Mouse (Mus musculus) heart, embryonic 16.5 days (tissue): ENCODE measurements at regions not wholly inside any gene's neighbourhood (a gene's known extent, or its start where the extent isn't known, plus 50 kb on each side); places are given as distances from the start of the nearest gene placed in this dataset.

Source experiments
- ATAC-seq: fragments of 200-750 bp; cut with Nextera tagmentation; replicated peaks from 2 replicates; pipeline ENCODE4 v1.8.0; 2017; ENCODE audit warnings: moderate number of reproducible peaks; ENCODE audit not compliant: insufficient read depth, low FRiP score; ENCODE audit errors: extremely low read depth
- H3K27ac ChIP-seq: fragments of 300-500 bp; sonication (generic); 2 replicates; pipeline ENCODE4 v1.5.1; 2014; ENCODE audit warnings: mild to moderate bottlenecking, low read length, control low read depth, moderate library complexity
- H3K27me3 ChIP-seq: fragments of 300-500 bp; sonication (generic); 2 replicates; pipeline ENCODE4 v1.6.1; 2014; ENCODE audit warnings: low read length, mixed read lengths; ENCODE audit not compliant: control insufficient read depth, insufficient read depth
- H3K36me3 ChIP-seq: fragments of 300-500 bp; sonication (generic); 2 replicates; pipeline ENCODE4 v1.6.1; 2014; ENCODE audit not compliant: control insufficient read depth, insufficient read depth
- H3K4me1 ChIP-seq: fragments of 300-500 bp; sonication (generic); 2 replicates; pipeline ENCODE4 v1.6.1; 2014; ENCODE audit warnings: low read length, mixed read lengths; ENCODE audit not compliant: control insufficient read depth, insufficient read depth
- H3K4me2 ChIP-seq: fragments of 300-500 bp; sonication (generic); 2 replicates; pipeline ENCODE4 v1.6.1; 2014; ENCODE audit warnings: low read depth, mild to moderate bottlenecking, control low read depth, low read length
- H3K4me3 ChIP-seq: fragments of 300-500 bp; sonication (generic); 2 replicates; pipeline ENCODE4 v1.5.1; 2014; ENCODE audit warnings: mild to moderate bottlenecking, control low read depth, low read length
- H3K9ac ChIP-seq: fragments of 300-500 bp; sonication (generic); 2 replicates; pipeline ENCODE4 v1.6.1; 2014; ENCODE audit warnings: low read length, control low read depth
- H3K9me3 ChIP-seq: fragments of 300-500 bp; sonication (generic); replicated peaks from 2 replicates; pipeline ENCODE4 v1.6.1; 2016; ENCODE audit warnings: low read length; ENCODE audit not compliant: control insufficient read depth
- WGBS: fragments of 180-500 bp; shearing (Covaris S2); extraction: QIAGEN DNeasy Blood & Tissue Kit; methylation state at CpG from one replicate; pipeline ENCODE4 v1.1.7; 2014; 5-methylcytosine and 5-hydroxymethylcytosine counted together

GRCm38 (mm10) chr17:16571403-16571802, 492.5 kb upstream of the Zfp960 start:
- Histone ChIP-seq H3K4me2 (no peak overlapping the region), H3K4me1 (no peaks in the 10 kb centered on the region), H3K36me3 (no peaks in the 10 kb centered on the region), H3K27ac (no peak overlapping the region), H3K4me3 (no peak overlapping the region), H3K27me3 (no peaks in the 10 kb centered on the region), H3K9me3 (no peaks in the 10 kb centered on the region), H3K9ac (no peak overlapping the region)
- ATAC-seq, result no peak
- WGBS, result 53% methylated on average over 5 of the region's 5 CpGs

GRCm38 (mm10) chr17:16588791-16589190, 475.1 kb upstream of the Zfp960 start:
- H3K4me1 ChIP-seq, result no peaks in the 10 kb centered on the region
- no peak overlapping the region for H3K4me2 ChIP-seq
- H3K27ac ChIP-seq, result no peak overlapping the region
- no peaks in the 10 kb centered on the region for H3K36me3 ChIP-seq
- ATAC-seq, result no peak
- H3K9ac ChIP-seq, result no peak overlapping the region
- no peaks in the 10 kb centered on the region for H3K27me3 ChIP-seq
- no peaks in the 10 kb centered on the region for H3K9me3 ChIP-seq
- no peak overlapping the region for H3K4me3 ChIP-seq
- 52% methylated on average over 1 of the region's 1 CpGs for WGBS

- Histone ChIP-seq H3K4me3 (no peak overlapping the region), H3K36me3 (no peaks in the 10 kb centered on the region), H3K27me3 (no peaks in the 10 kb centered on the region), H3K27ac (no peak overlapping the region), H3K9ac (no peak overlapping the region), H3K9me3 (no peaks in the 10 kb centered on the region), H3K4me2 (no peak overlapping the region), H3K4me1 (no peaks in the 10 kb centered on the region)
- WGBS, result 32% methylated on average over 3 of the region's 3 CpGs
- no peak for ATAC-seq
These were observed 464.2 kb upstream of the Zfp960 start for GRCm38 (mm10) chr17:16599671-16600070.

- WGBS, result 31% methylated on average over 1 of the region's 1 CpGs
- ATAC-seq, result no peak
- H3K27me3 ChIP-seq, result no peaks in the 10 kb centered on the region
- H3K36me3 ChIP-seq, result no peaks in the 10 kb centered on the region
- no peak overlapping the region for H3K4me3 ChIP-seq
- H3K9me3 ChIP-seq, result no peaks in the 10 kb centered on the region
- H3K4me1 ChIP-seq, result no peaks in the 10 kb centered on the region
- H3K4me2 ChIP-seq, result no peak overlapping the region
- H3K9ac ChIP-seq, result no peak overlapping the region
- no peak overlapping the region for H3K27ac ChIP-seq
These were observed 451.4 kb upstream of the Zfp960 start for GRCm38 (mm10) chr17:16612405-16612979.

GRCm38 (mm10) chr17:16621931-16622556, 441.9 kb upstream of the Zfp960 start:
- H3K4me2 ChIP-seq, result no peak overlapping the region
- no peak overlapping the region for H3K27ac ChIP-seq
- H3K9ac ChIP-seq, result no peak overlapping the region
- no peaks in the 10 kb centered on the region for H3K4me1 ChIP-seq
- no peaks in the 10 kb centered on the region for H3K36me3 ChIP-seq
- no peak overlapping the region for H3K4me3 ChIP-seq
- WGBS, result 74% methylated on average over 4 of the region's 4 CpGs
- ATAC-seq, result no peak
- no peaks in the 10 kb centered on the region for H3K9me3 ChIP-seq
- H3K27me3 ChIP-seq, result no peaks in the 10 kb centered on the region

GRCm38 (mm10) chr17:16629854-16630253, 434.1 kb upstream of the Zfp960 start:
- no peaks in the 10 kb centered on the region for H3K4me1 ChIP-seq
- 52% methylated on average over 1 of the region's 1 CpGs for WGBS
- no peak for ATAC-seq

GRCm38 (mm10) chr17:16633426-16633825, 430.5 kb upstream of the Zfp960 start:
- no peaks in the 10 kb centered on the region for H3K4me1 ChIP-seq

More at GRCm38 (mm10) chr17:16629854-16630253, 434.1 kb upstream of the Zfp960 start:
- no peaks in the 10 kb centered on the region for H3K36me3 ChIP-seq
- no peak overlapping the region for H3K4me2 ChIP-seq
- no peak overlapping the region for H3K4me3 ChIP-seq
- H3K27ac ChIP-seq, result no peak overlapping the region
- H3K27me3 ChIP-seq, result no peaks in the 10 kb centered on the region
- no peaks in the 10 kb centered on the region for H3K9me3 ChIP-seq
- H3K9ac ChIP-seq, result no peak overlapping the region

GRCm38 (mm10) chr17:16637463-16637862, 426.4 kb upstream of the Zfp960 start:
- Histone ChIP-seq H3K27ac (no peak overlapping the region), H3K27me3 (no peaks in the 10 kb centered on the region), H3K9ac (no peak overlapping the region)

More at GRCm38 (mm10) chr17:16633426-16633825, 430.5 kb upstream of the Zfp960 start:
- Histone ChIP-seq H3K4me2 (no peak overlapping the region), H3K36me3 (no peaks in the 10 kb centered on the region), H3K27me3 (no peaks in the 10 kb centered on the region), H3K9me3 (no peaks in the 10 kb centered on the region), H3K27ac (no peak overlapping the region), H3K4me3 (no peak overlapping the region), H3K9ac (no peak overlapping the region)
- ATAC-seq, result no peak

GRCm38 (mm10) chr17:16647942-16648341, 416.0 kb upstream of the Zfp960 start:
- H3K27me3 ChIP-seq, result no peaks in the 10 kb centered on the region
- no peak overlapping the region for H3K9ac ChIP-seq
- no peaks in the 10 kb centered on the region for H3K36me3 ChIP-seq
- ATAC-seq, result no peak
- no peak overlapping the region for H3K4me3 ChIP-seq
- H3K4me2 ChIP-seq, result no peak overlapping the region
- no peaks in the 10 kb centered on the region for H3K9me3 ChIP-seq
- 48% methylated on average over 1 of the region's 1 CpGs for WGBS
- no peaks in the 10 kb centered on the region for H3K4me1 ChIP-seq
- no peak overlapping the region for H3K27ac ChIP-seq

More at GRCm38 (mm10) chr17:16637463-16637862, 426.4 kb upstream of the Zfp960 start:
- Histone ChIP-seq H3K36me3 (no peaks in the 10 kb centered on the region), H3K9me3 (no peaks in the 10 kb centered on the region), H3K4me1 (no peaks in the 10 kb centered on the region), H3K4me3 (no peak overlapping the region), H3K4me2 (no peak overlapping the region)
- no peak for ATAC-seq
